Mouse (Mus musculus) kidney, adult 8-10 months (tissue): ENCODE data around the gene Tomm6.
A peak's percentile ranks its signal among the peaks of the same experiment; 100 is the strongest.

Experiments used
- DNase-seq, 2 experiments: peaks; one replicate each; pipeline ENCODE4 v3.0.0; 2022

The Tomm6 gene

DNA sequence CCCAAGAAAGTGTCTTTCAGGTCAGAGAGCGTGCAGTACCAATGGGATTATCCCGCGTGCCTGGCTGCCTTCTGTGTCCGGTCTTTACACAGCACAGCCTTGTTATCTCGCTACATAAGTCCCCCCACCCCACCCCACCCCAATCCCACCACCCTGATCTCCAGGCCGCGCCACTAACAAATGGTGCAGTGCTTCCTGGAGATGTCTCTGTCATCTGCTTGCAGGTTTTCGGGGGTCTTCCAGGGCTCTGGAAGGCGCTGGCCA lies at the start of gene Tomm6:
Gene Tomm6, minus strand, starts transcription at position 43 of the 264 bp plus-strand sequence.
- DNase-seq, result no peak

GRCm38 (mm10) chr17:47737271-47738065 lies 49.3 kb upstream of the Tomm6 start:
- peak; percentile 94 to 95 for DNase-seq

- DNase-seq, result peak; percentile 94 to 98
Measured at GRCm38 (mm10) chr17:47736856-47737255, 48.7 kb upstream of the Tomm6 start, which contains the start of gene Tfeb. Gene Tfeb (plus strand): TSS chr17:47737030.

DNA sequence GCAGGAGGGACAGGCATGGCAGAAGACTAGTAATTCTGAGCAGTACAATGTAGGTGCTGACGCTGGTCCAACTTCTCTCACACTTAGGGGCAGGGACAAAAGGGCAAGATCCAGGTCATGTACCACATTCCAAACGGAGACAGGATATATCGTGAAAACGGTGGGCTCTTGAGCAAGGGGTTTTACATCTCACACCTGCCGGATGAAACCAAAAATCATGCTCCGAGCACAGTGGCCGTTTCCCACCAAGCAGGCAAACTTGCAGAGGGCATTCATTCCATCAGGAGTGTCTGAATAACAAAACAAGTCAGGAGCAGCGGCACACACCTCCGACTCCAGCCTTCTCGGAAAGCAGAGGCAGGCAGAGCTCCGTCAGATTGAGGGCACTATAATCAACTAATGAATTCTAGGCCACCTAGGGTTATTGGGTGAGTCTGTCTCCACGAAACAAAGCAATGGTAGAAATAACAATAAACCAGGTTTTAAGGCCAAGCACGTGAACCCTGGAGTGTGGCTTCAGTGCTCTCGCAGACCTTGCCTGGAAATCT lies 47.4 kb upstream of the Tomm6 start:
- no peak for DNase-seq

DNA sequence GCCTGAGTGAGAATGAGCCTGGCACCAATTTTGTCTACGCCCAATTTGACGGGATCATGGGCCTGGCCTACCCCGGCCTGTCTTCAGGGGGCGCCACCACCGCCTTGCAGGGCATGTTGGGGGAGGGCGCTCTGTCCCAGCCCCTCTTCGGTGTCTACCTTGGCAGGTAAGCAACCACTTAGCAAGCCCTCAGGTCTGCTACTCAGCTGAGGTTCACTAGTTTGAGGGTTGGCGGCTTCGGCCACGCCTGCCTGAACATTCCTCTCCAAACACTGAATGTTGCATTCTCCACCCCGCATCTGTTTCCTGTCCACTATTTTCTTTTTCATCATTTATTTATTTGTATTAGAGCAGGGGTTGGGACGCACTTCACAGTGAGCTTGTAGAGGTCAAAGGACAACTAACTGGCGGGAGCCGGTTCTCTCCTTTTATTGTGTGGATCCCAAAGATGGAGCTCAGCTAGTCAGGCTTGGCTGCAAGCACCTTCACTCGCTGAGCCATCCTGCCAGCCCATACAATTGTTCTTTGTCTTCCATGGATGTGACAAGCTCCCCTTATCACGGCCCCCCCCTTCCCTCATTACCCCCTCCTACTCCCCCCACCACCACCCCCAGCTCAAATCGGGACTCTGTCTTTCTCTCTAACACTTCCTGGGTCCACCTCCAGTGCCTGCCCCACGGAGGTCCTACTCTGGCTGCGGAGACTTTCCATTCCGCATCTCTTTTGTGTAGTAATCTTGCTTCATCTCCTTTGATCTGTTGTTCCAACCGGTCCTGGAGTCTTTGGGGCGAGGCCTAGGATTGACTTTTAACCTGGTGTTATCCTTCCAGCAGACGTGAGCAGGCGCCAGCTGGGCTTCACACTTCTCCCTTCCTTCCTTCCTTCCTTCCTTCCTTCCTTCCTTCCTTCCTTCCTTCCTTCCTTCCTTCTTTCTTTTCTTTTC lies 42.7 kb upstream of the Tomm6 start:
- DNase-seq, result no peak

DNA sequence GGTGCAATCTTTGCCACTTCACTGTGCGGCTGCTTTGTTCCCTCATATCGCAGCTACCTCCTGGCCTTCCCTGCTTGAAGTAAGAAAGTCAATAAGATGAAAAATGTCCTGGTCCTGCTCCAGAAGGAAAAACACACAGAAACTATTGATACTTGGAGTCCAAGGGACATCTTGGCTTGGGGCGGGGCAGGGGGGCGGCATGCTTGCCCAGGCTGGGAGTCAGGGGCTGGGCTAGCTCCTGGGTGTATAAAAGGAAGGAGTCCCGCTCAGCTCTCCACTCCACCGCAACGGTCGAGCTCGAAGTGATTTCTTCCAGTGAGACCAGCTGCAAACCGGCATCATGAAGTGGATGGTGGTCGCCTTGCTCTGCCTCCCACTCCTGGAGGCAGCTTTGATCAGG lies 38.4 kb upstream of the Tomm6 start, which contains the start of gene Pgc:
Gene Pgc, plus strand, starts transcription at position 277 of the 400 bp plus-strand sequence.
- DNase-seq, result no peak

- no peak for DNase-seq
Measured at GRCm38 (mm10) chr17:47721183-47721582, 33.0 kb upstream of the Tomm6 start.

DNA sequence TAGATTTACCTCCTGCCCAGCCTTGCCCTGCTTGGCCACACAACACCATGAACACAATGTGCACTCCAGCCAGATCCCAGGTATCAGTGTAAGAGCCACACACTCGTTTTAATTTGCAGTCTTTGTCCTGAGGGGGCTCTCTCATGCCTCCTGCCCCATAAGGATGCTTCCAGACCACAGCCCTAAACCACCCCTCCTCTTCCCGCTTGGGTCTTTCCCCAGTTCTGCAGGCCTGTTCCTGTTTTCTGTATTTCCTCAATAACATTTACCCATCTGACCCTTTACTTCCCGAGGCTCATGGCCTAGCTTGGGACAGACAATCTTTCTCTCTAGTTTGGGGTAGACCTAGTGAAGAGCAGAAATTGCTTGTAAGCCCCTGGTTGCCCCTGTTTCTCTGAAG lies 26.9 kb upstream of the Tomm6 start:
- DNase-seq, result no peak

- no peak for DNase-seq
Measured at GRCm38 (mm10) chr17:47712889-47713571, 24.8 kb upstream of the Tomm6 start.

- DNase-seq, result no peak
Measured at GRCm38 (mm10) chr17:47711883-47712282, 23.7 kb upstream of the Tomm6 start.

DNA sequence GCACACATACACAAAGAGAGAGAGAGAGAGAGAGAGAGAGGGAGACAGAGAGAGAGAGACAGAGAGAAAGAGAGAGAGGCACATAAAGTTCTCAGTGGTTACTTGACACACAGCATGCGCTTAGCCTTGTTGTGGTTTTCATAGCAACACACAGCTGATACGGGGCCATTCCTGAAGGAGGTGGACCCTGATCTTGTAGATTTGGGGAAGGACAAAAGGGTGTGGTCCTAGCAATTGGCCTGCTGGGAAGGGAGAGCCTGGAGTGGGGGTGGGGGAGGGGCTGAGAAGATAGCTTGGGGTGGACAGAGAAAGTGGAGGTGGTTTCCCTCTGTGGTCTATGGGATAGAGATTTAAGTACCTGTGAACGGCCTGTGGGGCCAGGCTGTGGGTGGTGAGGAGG lies 21.9 kb upstream of the Tomm6 start:
- no peak for DNase-seq

DNA sequence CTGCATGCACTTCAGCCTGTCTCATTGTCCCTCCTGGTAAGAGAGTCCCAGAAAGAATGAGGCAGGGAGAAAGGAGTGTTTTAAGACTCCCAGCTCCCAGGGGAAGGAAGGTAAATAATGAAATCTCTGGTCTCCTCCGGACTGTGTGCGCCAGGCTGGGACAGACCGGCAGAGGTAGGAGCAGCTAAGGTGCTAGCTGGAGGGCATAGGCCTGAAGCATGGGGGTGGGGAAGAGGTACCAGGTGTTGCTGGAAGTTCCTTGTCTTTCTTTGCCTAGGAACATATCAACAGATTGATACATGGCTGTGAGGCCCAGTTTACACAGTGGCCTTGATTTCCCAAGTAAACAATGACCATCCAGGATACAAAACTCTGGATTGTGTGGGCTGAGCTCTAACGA lies 20.8 kb upstream of the Tomm6 start:
- no peak for DNase-seq

GRCm38 (mm10) chr17:47707961-47708360 lies 19.8 kb upstream of the Tomm6 start:
- peak in 1 of 2 experiments; percentile 51 for DNase-seq

- no peak for DNase-seq
Measured at GRCm38 (mm10) chr17:47706196-47706595, 18.0 kb upstream of the Tomm6 start.

- DNase-seq, result no peak
Measured at GRCm38 (mm10) chr17:47704692-47705091, 16.5 kb upstream of the Tomm6 start.

- no peak for DNase-seq
Measured at GRCm38 (mm10) chr17:47703556-47703955, 15.4 kb upstream of the Tomm6 start.

DNA sequence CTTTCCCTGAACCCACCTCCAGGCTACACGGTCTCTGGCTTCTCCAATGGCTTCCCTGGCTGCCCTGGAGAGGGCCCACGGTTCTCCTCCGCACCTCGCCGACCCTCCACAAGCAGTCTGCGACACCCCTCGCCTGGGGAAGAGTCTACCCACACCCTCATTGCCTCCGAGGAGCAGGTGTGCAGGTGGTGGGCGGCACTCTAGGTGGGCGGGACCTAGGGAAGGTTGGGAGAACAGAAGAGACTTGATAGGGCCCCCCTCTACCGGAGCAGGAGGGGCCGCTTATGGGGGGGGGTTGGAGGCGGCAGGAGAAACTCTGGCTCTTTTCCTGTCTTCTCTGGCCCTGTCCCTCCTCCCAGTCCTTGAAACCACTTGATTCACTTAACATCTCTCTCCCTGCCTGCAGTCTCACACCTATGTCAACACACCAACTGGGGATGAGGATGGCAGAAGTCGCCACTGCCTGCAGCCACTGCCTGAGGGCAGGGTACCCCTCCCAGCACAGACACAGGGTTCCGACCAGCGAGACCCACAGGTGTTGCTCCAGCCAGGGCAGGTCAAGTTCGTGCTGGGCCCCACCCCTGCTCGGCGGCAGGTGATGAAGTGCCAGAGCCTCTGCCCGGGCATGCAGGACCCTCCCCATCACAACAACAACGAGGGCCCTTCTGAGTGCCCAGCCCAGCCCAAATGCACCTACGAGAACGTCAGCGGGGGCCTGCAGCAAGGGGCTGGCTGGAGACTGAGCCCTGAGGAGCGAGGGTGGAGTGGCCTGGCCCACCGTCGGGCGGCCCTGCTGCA lies 14.6 kb upstream of the Tomm6 start:
- no peak for DNase-seq

GRCm38 (mm10) chr17:47701793-47702192 lies 13.6 kb upstream of the Tomm6 start:
- no peak for DNase-seq

DNA sequence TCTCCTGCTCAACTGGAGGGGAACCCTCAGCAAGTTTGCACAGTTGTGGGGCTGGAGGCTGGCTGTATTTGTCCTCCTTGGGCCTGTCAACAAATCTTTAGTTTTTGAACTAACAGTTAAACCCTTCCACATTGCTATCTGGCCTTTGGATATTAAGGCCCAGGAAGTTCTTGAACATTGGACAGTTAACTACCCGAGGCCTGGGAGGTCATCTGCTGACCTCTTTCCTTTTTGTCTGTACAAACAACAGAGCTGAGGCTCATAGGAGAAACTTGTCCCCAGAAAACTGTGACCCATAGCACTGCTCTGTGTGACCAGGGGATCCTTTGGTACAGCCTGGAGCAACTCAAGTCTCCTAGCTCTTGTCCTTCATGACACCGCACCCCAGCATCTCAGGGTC lies 10.9 kb upstream of the Tomm6 start:
- peak in 1 of 2 experiments; percentile 42 for DNase-seq

- DNase-seq, result peak; percentile 85 to 88
Measured at GRCm38 (mm10) chr17:47698156-47698555, 10.0 kb upstream of the Tomm6 start.

DNA sequence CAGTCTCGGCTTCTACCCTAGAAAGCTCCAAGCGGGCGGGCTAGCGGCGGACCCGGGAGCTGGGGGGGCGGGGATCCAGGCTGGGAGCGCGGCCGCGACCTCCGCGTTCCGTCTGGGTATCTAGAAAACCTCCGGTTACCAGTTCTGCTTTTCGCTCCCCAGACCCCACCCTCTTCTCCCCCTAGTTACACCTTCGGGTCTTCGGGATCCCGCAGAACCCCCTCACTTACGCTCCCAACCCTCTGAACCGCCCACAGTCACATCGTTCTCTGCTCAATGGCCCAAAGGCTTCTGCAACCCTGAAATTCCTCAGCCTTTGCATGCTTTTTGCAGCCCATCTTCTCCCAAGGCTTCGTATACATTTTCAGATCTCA lies 7.1 kb upstream of the Tomm6 start:
- no peak for DNase-seq
